Mouse (Mus musculus): ENCODE data around the gene 2410137M14Rik. TPM values are rescaled to one million over a fixed set of nuclear protein-coding genes. Genes with fewer than 3 reads are reported as not detected.

2410137M14Rik gene
- polyA plus RNA-seq, 1 experiment from 2014 or later: not detected

- no peaks in the 10 kb centered on the region for H3K9me3 ChIP-seq (ENCODE audit: control insufficient read depth, low read length)
- DNase-seq (ENCODE audit: low spot score) (no peak), ATAC-seq (replicated peaks; ENCODE audit: low FRiP score, low TSS enrichment, low read depth) (no peak)
- H3K27me3 ChIP-seq (replicated peaks; ENCODE audit: control insufficient read depth, insufficient read depth, low read length): no peaks in the 10 kb centered on the region
- no peak overlapping the region for H3K9ac ChIP-seq (ENCODE audit: low read length)
- WGBS: 74% methylated on average over 1 of the region's 1 CpGs
- H3K4me2 ChIP-seq (ENCODE audit: low read length): no peak overlapping the region
- no peak overlapping the region for H3K27ac ChIP-seq (ENCODE audit: low read depth)
- no peaks in the 10 kb centered on the region for H3K36me3 ChIP-seq (ENCODE audit: control insufficient read depth, insufficient read depth, low read length)
- H3K4me3 ChIP-seq (ENCODE audit: low read depth, low read length): no peak overlapping the region
- no peaks in the 10 kb centered on the region for H3K4me1 ChIP-seq (replicated peaks; ENCODE audit: control insufficient read depth, insufficient read depth, low read length)
Observed at GRCm38 (mm10) chr17:36966875-36967274, 14.2 kb downstream of the 2410137M14Rik start.

- H3K9me3 ChIP-seq (ENCODE audit: control insufficient read depth, low read length): no peaks in the 10 kb centered on the region
- peaks cover 4% of the 10 kb centered on the region for H3K4me1 ChIP-seq (replicated peaks; ENCODE audit: control insufficient read depth, insufficient read depth, low read length)
Observed at GRCm38 (mm10) chr17:36961125-36961524, 19.9 kb downstream of the 2410137M14Rik start.

GRCm38 (mm10) chr17:36958884-36959283, 22.2 kb downstream of the 2410137M14Rik start:
- DNase-seq (ENCODE audit: low spot score) (no peak), ATAC-seq (replicated peaks; ENCODE audit: low FRiP score, low TSS enrichment, low read depth) (no peak; the same call in 1 of the 2 replicates)
- Histone ChIP-seq H3K4me2 (ENCODE audit: low read length) (peak overlapping the region; percentile 86), H3K4me1 (replicated peaks; ENCODE audit: control insufficient read depth, insufficient read depth, low read length) (peaks cover 4% of the 10 kb centered on the region), H3K9me3 (ENCODE audit: control insufficient read depth, low read length) (no peaks in the 10 kb centered on the region), H3K27ac (ENCODE audit: low read depth) (peak overlapping the region; percentile 75), H3K36me3 (ENCODE audit: control insufficient read depth, insufficient read depth, low read length) (peaks cover 24% of the 10 kb centered on the region; the same call in 1 of the 2 replicates), H3K9ac (ENCODE audit: low read length) (peak overlapping the region; percentile 67), H3K4me3 (ENCODE audit: low read depth, low read length) (peak overlapping the region; percentile 77), H3K27me3 (replicated peaks; ENCODE audit: control insufficient read depth, insufficient read depth, low read length) (no peaks in the 10 kb centered on the region)
- WGBS: 10% methylated on average over 12 of the region's 12 CpGs

More at GRCm38 (mm10) chr17:36961125-36961524, 19.9 kb downstream of the 2410137M14Rik start:
- Histone ChIP-seq H3K27me3 (replicated peaks; ENCODE audit: control insufficient read depth, insufficient read depth, low read length) (no peaks in the 10 kb centered on the region), H3K4me2 (ENCODE audit: low read length) (no peak overlapping the region), H3K4me3 (ENCODE audit: low read depth, low read length) (no peak overlapping the region), H3K9ac (ENCODE audit: low read length) (no peak overlapping the region), H3K36me3 (ENCODE audit: control insufficient read depth, insufficient read depth, low read length) (peaks cover 8% of the 10 kb centered on the region; the same call in 1 of the 2 replicates), H3K27ac (ENCODE audit: low read depth) (no peak overlapping the region)
- ATAC-seq (replicated peaks; ENCODE audit: low FRiP score, low TSS enrichment, low read depth) (no peak), DNase-seq (ENCODE audit: low spot score) (no peak)
- 54% methylated on average over 1 of the region's 1 CpGs for WGBS

- ATAC-seq (replicated peaks; ENCODE audit: low FRiP score, low TSS enrichment, low read depth) (peak; percentile 99), DNase-seq (ENCODE audit: low spot score) (peak; percentile 97)
- Histone ChIP-seq H3K36me3 (ENCODE audit: control insufficient read depth, insufficient read depth, low read length) (peaks cover 28% of the 10 kb centered on the region; the same call in 1 of the 2 replicates), H3K27me3 (replicated peaks; ENCODE audit: control insufficient read depth, insufficient read depth, low read length) (no peaks in the 10 kb centered on the region), H3K9ac (ENCODE audit: low read length) (peak within 1 kb of the TSS; percentile 67), H3K9me3 (ENCODE audit: control insufficient read depth, low read length) (no peaks in the 10 kb centered on the region), H3K4me1 (replicated peaks; ENCODE audit: control insufficient read depth, insufficient read depth, low read length) (peaks cover 4% of the 10 kb centered on the region), H3K4me2 (ENCODE audit: low read length) (peak within 1 kb of the TSS; percentile 86), H3K27ac (ENCODE audit: low read depth) (peak within 1 kb of the TSS; percentile 75), H3K4me3 (ENCODE audit: low read depth, low read length) (peak within 1 kb of the TSS; percentile 77)
- under 1% methylated on average over 46 of the region's 46 CpGs for WGBS
Observed at GRCm38 (mm10) chr17:36957999-36958743, 22.9 kb downstream of the 2410137M14Rik start, which contains the start of the genes Znrd1 and Znrd1as. Gene Znrd1 (minus strand): TSS chr17:36958559. Gene Znrd1as (plus strand): TSS chr17:36958592.

- 86% methylated on average over 1 of the region's 1 CpGs for WGBS
- H3K36me3 ChIP-seq (ENCODE audit: control insufficient read depth, insufficient read depth, low read length): peaks cover 41% of the 10 kb centered on the region
- DNase-seq (ENCODE audit: low spot score): no peak
- H3K4me3 ChIP-seq (ENCODE audit: low read depth, low read length): no peak overlapping the region
- no peak overlapping the region for H3K9ac ChIP-seq (ENCODE audit: low read length)
- ATAC-seq (replicated peaks; ENCODE audit: low FRiP score, low TSS enrichment, low read depth): no peak
- H3K4me2 ChIP-seq (ENCODE audit: low read length): no peak overlapping the region
- peaks cover 13% of the 10 kb centered on the region for H3K4me1 ChIP-seq (replicated peaks; ENCODE audit: control insufficient read depth, insufficient read depth, low read length)
- no peaks in the 10 kb centered on the region for H3K9me3 ChIP-seq (ENCODE audit: control insufficient read depth, low read length)
- no peak overlapping the region for H3K27ac ChIP-seq (ENCODE audit: low read depth)
- H3K27me3 ChIP-seq (replicated peaks; ENCODE audit: control insufficient read depth, insufficient read depth, low read length): no peaks in the 10 kb centered on the region
Observed at GRCm38 (mm10) chr17:36953062-36953461, 28.0 kb downstream of the 2410137M14Rik start.

- Histone ChIP-seq H3K4me1 (replicated peaks; ENCODE audit: control insufficient read depth, insufficient read depth, low read length) (peaks cover 14% of the 10 kb centered on the region), H3K4me2 (ENCODE audit: low read length) (no peak overlapping the region), H3K9ac (ENCODE audit: low read length) (no peak overlapping the region), H3K9me3 (ENCODE audit: control insufficient read depth, low read length) (no peaks in the 10 kb centered on the region), H3K27ac (ENCODE audit: low read depth) (no peak overlapping the region), H3K27me3 (replicated peaks; ENCODE audit: control insufficient read depth, insufficient read depth, low read length) (no peaks in the 10 kb centered on the region), H3K36me3 (ENCODE audit: control insufficient read depth, insufficient read depth, low read length) (peaks cover 41% of the 10 kb centered on the region), H3K4me3 (ENCODE audit: low read depth, low read length) (no peak overlapping the region)
- ATAC-seq (replicated peaks; ENCODE audit: low FRiP score, low TSS enrichment, low read depth): no peak
- no peak for DNase-seq (ENCODE audit: low spot score)
- 84% methylated on average over 2 of the region's 2 CpGs for WGBS
Observed at GRCm38 (mm10) chr17:36952631-36953030, 28.4 kb downstream of the 2410137M14Rik start.

GRCm38 (mm10) chr17:36950981-36951947, 29.8 kb downstream of the 2410137M14Rik start, which contains the start of gene Ppp1r11:
Gene Ppp1r11 (minus strand): TSS chr17:36951741.
- peak within 1 kb of the TSS; percentile 85 for H3K4me2 ChIP-seq (ENCODE audit: low read length)

GRCm38 (mm10) chr17:36949265-36949664, 31.8 kb downstream of the 2410137M14Rik start:
- peaks cover 18% of the 10 kb centered on the region for H3K27me3 ChIP-seq (replicated peaks; ENCODE audit: control insufficient read depth, insufficient read depth, low read length)
- H3K36me3 ChIP-seq (ENCODE audit: control insufficient read depth, insufficient read depth, low read length): peaks cover 19% of the 10 kb centered on the region
- H3K9ac ChIP-seq (ENCODE audit: low read length): no peak overlapping the region
- DNase-seq (ENCODE audit: low spot score): no peak
- no peak overlapping the region for H3K4me2 ChIP-seq (ENCODE audit: low read length)
- WGBS: 87% methylated on average over 8 of the region's 8 CpGs
- H3K27ac ChIP-seq (ENCODE audit: low read depth): no peak overlapping the region
- no peak overlapping the region for H3K4me3 ChIP-seq (ENCODE audit: low read depth, low read length)
- peaks cover 14% of the 10 kb centered on the region for H3K4me1 ChIP-seq (replicated peaks; ENCODE audit: control insufficient read depth, insufficient read depth, low read length)
- no peak for ATAC-seq (replicated peaks; ENCODE audit: low FRiP score, low TSS enrichment, low read depth)
- H3K9me3 ChIP-seq (ENCODE audit: control insufficient read depth, low read length): no peaks in the 10 kb centered on the region

More at GRCm38 (mm10) chr17:36950981-36951947, 29.8 kb downstream of the 2410137M14Rik start, which contains the start of gene Ppp1r11:
- ATAC-seq (replicated peaks; ENCODE audit: low FRiP score, low TSS enrichment, low read depth): peak; percentile 94
- H3K9me3 ChIP-seq (ENCODE audit: control insufficient read depth, low read length): no peaks in the 10 kb centered on the region
- H3K9ac ChIP-seq (ENCODE audit: low read length): peak within 1 kb of the TSS; percentile 66
- 3% methylated on average over 36 of the region's 36 CpGs for WGBS
- peak within 1 kb of the TSS; percentile 36; the same call in 1 of the 2 replicates for H3K27ac ChIP-seq (ENCODE audit: low read depth)
- H3K4me3 ChIP-seq (ENCODE audit: low read depth, low read length): peak within 1 kb of the TSS; percentile 72
- peak; percentile 94 for DNase-seq (ENCODE audit: low spot score)
- H3K4me1 ChIP-seq (replicated peaks; ENCODE audit: control insufficient read depth, insufficient read depth, low read length): peaks cover 14% of the 10 kb centered on the region
- 0 out of 2 replicates have a peak, but pooled peaks cover 4% of the 10 kb centered on the region for H3K27me3 ChIP-seq (replicated peaks; ENCODE audit: control insufficient read depth, insufficient read depth, low read length)
- peaks cover 34% of the 10 kb centered on the region for H3K36me3 ChIP-seq (ENCODE audit: control insufficient read depth, insufficient read depth, low read length)

Data from intestine, embryonic 14.5 days (tissue).